Mouse (Mus musculus) liver, embryonic 11.5 days (tissue): ENCODE measurements around the gene Cyp4a30b. TPM values are rescaled to one million over a fixed set of nuclear protein-coding genes. Genes with fewer than 3 reads are reported as not detected.
"Not testable (repeated sequence)": the region's sequence is repeated elsewhere in the genome, so short reads cannot be mapped to it uniquely, and the experiment has no call there.

Experiments used
- ATAC-seq: fragments of 200-750 bp; cut with Nextera tagmentation; replicated peaks from 2 replicates; pipeline ENCODE4 v1.8.0; 2017; ENCODE audit warnings: moderate number of reproducible peaks, mild to moderate bottlenecking, moderate TSS enrichment, moderate library complexity; ENCODE audit not compliant: low FRiP score
- DNase-seq: peaks from one replicate; pipeline ENCODE4 v3.0.0-alpha.2; 2017; ENCODE audit warnings: low spot score
- H3K27ac ChIP-seq: fragments of 300-500 bp; sonication (generic); 2 replicates; pipeline ENCODE4 v1.5.1; 2014; ENCODE audit warnings: mild to moderate bottlenecking, low read depth, low read length, control low read depth
- H3K27me3 ChIP-seq: fragments of 300-500 bp; sonication (generic); replicated peaks from 2 replicates; pipeline ENCODE4 v1.6.1; 2014; ENCODE audit warnings: low read length, mixed read lengths; ENCODE audit not compliant: control insufficient read depth, insufficient read depth
- H3K36me3 ChIP-seq: fragments of 300-500 bp; sonication (generic); 2 replicates; pipeline ENCODE4 v1.6.1; 2014; ENCODE audit warnings: mild to moderate bottlenecking, low read length, moderate library complexity, mixed read lengths; ENCODE audit not compliant: control insufficient read depth, insufficient read depth
- H3K4me1 ChIP-seq: fragments of 300-500 bp; sonication (generic); replicated peaks from 2 replicates; pipeline ENCODE4 v1.6.1; 2014; ENCODE audit warnings: low read length, mixed read lengths; ENCODE audit not compliant: control insufficient read depth, insufficient read depth
- H3K4me2 ChIP-seq: fragments of 300-500 bp; sonication (generic); 2 replicates; pipeline ENCODE4 v1.6.1; 2014; ENCODE audit warnings: mild to moderate bottlenecking, control low read depth, moderate library complexity
- H3K4me3 ChIP-seq: fragments of 300-500 bp; sonication (generic); 2 replicates; pipeline ENCODE4 v1.5.1; 2014; ENCODE audit warnings: low read depth, low read length, control low read depth
- H3K9ac ChIP-seq: fragments of 300-500 bp; sonication (generic); 2 replicates; pipeline ENCODE4 v1.6.1; 2014; ENCODE audit warnings: low read depth, low read length, control low read depth
- H3K9me3 ChIP-seq: fragments of 300-500 bp; sonication (generic); 2 replicates; pipeline ENCODE4 v1.6.1; 2016; ENCODE audit warnings: low read length, inconsistent platforms, mixed read lengths; ENCODE audit not compliant: control insufficient read depth
- WGBS: fragments of 180-500 bp; shearing (Covaris S2); extraction: QIAGEN DNeasy Blood & Tissue Kit; methylation state at CpG from one replicate; pipeline ENCODE4 v1.1.7; 2014; 5-methylcytosine and 5-hydroxymethylcytosine counted together
- polyA plus RNA-seq: library from polyadenylated mRNA; unstranded; fragments of >200 nt; fragmentation: Nextera tagmentation; extraction: Ambion mirVana; gene quantifications from 2 replicates; pipeline ENCODE4 v1.2.1, GENCODE M21; 2014

The Cyp4a30b gene
- polyA plus RNA-seq, 1 experiment from 2014 or later, result not detected

DNA sequence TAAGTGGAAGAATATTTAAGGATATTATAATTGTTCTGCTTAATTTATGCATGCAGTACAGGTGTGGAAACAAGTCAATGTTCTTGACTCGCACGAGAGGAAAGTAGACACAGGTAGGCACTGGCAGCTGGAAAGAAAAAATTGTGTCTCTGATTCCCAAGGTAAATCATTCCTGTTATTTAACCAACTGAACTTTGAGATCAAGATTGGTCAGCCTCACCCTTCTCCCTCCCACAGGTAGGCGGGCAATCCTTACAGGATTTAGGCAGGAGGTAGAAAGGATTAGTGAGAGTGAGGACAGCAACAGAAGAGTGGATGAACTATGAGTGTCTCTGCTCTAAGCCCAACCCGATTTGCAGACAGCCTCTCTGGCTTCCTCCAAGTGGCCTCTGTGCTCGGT, 65.6 kb downstream of the Cyp4a30b start, which contains the start of gene Cyp4a10:
TSS of gene Cyp4a10 (plus strand) at position 265 of the 400 bp plus-strand sequence.
- not testable (repeated sequence) for ATAC-seq, H3K27ac ChIP-seq, H3K9ac ChIP-seq, H3K4me1 ChIP-seq, DNase-seq, H3K4me3 ChIP-seq, H3K4me2 ChIP-seq, H3K27me3 ChIP-seq, H3K9me3 ChIP-seq, H3K36me3 ChIP-seq
- WGBS, result 79% methylated on average over 5 of the region's 5 CpGs

DNA sequence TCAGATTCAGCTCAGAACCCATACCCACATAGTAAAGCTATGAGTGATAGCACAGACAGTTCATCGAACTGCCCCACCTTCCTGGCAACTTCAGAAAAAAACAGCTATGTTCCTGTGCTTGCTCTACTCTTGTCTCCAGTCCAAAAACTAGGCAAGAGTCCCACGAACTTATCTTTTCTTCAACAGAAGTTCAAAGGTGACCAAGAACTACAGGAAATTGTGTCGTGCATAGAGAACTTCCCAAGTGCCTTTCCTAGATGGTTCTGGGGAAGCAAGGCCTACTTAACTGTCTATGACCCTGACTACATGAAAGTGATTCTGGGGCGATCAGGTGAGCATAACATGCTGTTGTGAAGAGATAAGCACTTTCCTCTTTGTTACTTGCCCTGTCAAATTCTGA, 67.0 kb downstream of the Cyp4a30b start:
- no peak for ATAC-seq

More for the DNA sequence above, 67.0 kb downstream of the Cyp4a30b start:
- no peak for DNase-seq
- Histone ChIP-seq H3K36me3 (no peaks in the 10 kb centered on the region), H3K27ac (no peak overlapping the region), H3K9me3 (no peaks in the 10 kb centered on the region), H3K27me3 (no peaks in the 10 kb centered on the region), H3K4me3 (no peak overlapping the region), H3K4me2 (no peak overlapping the region), H3K9ac (no peak overlapping the region), H3K4me1 (no peaks in the 10 kb centered on the region)
- WGBS, result 65% methylated on average over 4 of the region's 4 CpGs

Other genes with a start within 250 kb of the Cyp4a30b start
- not detected in 2 replicates for gene Cyp4a29, start 210.5 kb upstream of the Cyp4a30b start, polyA plus RNA-seq
- gene Cyp4a12a, start 153.6 kb upstream of the Cyp4a30b start, polyA plus RNA-seq, result not detected in 2 replicates
- not detected in 2 replicates for gene Cyp4a12b, start 41.0 kb upstream of the Cyp4a30b start, polyA plus RNA-seq
- not detected in 2 replicates for gene Cyp4a14, start 43.5 kb downstream of the Cyp4a30b start, polyA plus RNA-seq
- not detected in 2 replicates for gene Cyp4a10, start 65.7 kb downstream of the Cyp4a30b start, polyA plus RNA-seq
- gene Cyp4a31, start 111.0 kb downstream of the Cyp4a30b start, polyA plus RNA-seq, result not detected in 2 replicates
- gene Cyp4a32, start 148.4 kb downstream of the Cyp4a30b start, polyA plus RNA-seq, result not detected in 2 replicates
- gene Cyp4b1, start 195.1 kb downstream of the Cyp4a30b start, polyA plus RNA-seq, result 0.71 TPM in 2 replicates